Mouse (Mus musculus) small intestine, adult 2 months (tissue): Measurements from ENCODE around the gene Elobl.

Experiments used
- CTCF ChIP-seq: fragments of 200-500 bp; IDR thresholded peaks from 2 replicates; pipeline ENCODE4 v1.5.1; 2012; ENCODE audit warnings: low read depth, mild to moderate bottlenecking, control low read depth, inconsistent platforms, low read length, moderate library complexity, mixed read lengths; ENCODE audit not compliant: insufficient replicate concordance, insufficient read length; ENCODE audit errors: extremely low read depth
- POLR2A ChIP-seq: fragments of 200-500 bp; IDR thresholded peaks from 2 replicates; pipeline ENCODE4 v1.6.1; 2012; ENCODE audit warnings: low read depth, mild to moderate bottlenecking, control low read depth, inconsistent platforms, low read length, moderate library complexity

GRCm38 (mm10) chr11:88996427-88996826, 29.7 kb upstream of the Elobl start:
- TF ChIP-seq CTCF = no peak
- no peak for TF ChIP-seq POLR2A
